Mouse (Mus musculus): Measurements from ENCODE around the gene Txndc12.

- no peak for TF ChIP-seq POLR2A (IDR thresholded peaks at IDR 0.05; ENCODE audit: borderline replicate concordance, low read depth, low read length)
- no peak for TF ChIP-seq CTCF (IDR thresholded peaks at IDR 0.05; ENCODE audit: low read depth, low read length)
These were observed 44.8 kb downstream of the Txndc12 start, which contains the start of gene Rab3b for GRCm38 (mm10) chr4:108878963-108879822.
